Mouse (Mus musculus): ENCODE data around the gene Synpo2. TPM values are rescaled to one million over a fixed set of nuclear protein-coding genes. Genes with fewer than 3 reads are reported as not detected.

The Synpo2 gene
- total RNA-seq, 2 experiments from 2014 or later, result 2.2 to 3.0 TPM

DNA sequence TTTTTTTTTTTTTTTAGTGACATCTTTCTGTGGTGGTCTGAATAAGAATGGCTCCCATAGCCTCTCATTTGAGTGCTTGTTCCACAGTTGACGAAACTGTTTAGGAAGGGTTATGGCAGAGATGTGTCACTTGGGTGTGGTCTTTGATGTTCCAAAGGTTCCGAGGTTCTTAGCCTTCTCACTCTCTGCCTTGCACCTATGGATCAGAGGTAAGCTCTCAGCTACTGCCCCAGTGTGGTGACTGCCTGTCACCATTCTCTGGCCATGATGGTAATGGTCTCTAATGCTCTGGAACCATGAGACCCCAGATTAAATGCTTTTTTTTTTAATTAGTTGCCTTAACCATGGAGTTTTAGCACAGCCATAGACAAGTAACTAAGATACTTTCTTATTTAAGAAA, 134.2 kb downstream of the Synpo2 start:
- intact Hi-C loops (cut with DNase I), result loop anchor here (5.0 to 10.0 kb wide), 2 partner anchors 117 to 164 kb away; partner anchors contain the start of gene Usp53

DNA sequence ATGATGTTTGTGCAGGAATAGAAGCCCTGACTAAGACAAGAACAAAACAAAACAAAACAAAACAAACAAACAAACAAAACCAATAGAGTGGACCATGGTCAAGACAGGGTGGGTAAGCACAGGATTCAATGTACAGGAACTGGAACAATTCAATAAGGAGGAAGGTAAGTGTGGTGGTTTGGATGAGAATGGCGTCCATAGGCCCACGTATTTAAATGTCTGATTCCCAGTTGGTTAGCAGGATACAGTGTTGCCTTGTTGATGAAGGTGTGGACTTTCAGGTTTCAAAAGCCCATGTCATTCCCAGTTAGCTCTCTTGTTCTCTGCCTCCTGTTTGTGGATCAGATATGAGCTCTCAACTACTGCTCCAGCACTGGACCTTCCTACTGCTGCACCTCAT, 140.8 kb downstream of the Synpo2 start:
- no peak for DNase-seq
- intact Hi-C loops (cut with DNase I), result no loop called here

More for the DNA sequence above, 134.2 kb downstream of the Synpo2 start:
- no peak for DNase-seq

DNA sequence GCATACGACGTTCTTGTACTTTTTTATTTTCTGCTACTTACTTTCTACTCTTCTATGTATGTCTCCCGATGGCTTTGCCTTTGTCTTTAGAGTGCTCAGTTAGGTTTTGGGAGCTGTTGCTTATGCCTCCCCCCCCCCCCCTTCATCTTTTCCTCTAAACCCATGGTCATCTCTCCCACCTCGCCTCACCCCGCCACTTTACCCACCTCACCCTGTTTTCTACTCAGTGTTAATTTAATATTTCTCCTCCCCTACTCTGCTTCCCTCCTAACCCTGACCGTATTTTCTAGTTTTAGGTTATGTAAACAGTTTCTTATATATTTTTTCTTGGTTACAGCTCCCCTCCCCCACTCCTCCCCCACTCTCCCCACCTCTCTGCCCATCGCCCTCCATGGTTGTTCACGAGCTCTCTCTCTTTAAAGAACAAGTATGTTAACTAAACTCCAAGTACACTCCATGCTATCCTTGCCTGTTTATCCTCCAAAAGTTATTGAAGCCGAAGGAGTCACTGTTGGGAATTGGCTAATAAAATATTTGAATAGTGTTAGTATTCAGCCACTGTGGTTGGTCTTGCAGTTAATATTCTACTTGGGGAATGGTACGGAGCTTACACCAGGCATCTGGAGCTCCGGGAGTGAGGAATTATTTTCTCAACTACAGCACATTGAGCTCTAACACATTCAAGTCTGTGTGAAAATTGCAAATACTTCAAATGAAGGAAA, 142.1 kb downstream of the Synpo2 start:
- intact Hi-C loops (cut with DNase I), result no loop called here
- DNase-seq, result no peak

DNA sequence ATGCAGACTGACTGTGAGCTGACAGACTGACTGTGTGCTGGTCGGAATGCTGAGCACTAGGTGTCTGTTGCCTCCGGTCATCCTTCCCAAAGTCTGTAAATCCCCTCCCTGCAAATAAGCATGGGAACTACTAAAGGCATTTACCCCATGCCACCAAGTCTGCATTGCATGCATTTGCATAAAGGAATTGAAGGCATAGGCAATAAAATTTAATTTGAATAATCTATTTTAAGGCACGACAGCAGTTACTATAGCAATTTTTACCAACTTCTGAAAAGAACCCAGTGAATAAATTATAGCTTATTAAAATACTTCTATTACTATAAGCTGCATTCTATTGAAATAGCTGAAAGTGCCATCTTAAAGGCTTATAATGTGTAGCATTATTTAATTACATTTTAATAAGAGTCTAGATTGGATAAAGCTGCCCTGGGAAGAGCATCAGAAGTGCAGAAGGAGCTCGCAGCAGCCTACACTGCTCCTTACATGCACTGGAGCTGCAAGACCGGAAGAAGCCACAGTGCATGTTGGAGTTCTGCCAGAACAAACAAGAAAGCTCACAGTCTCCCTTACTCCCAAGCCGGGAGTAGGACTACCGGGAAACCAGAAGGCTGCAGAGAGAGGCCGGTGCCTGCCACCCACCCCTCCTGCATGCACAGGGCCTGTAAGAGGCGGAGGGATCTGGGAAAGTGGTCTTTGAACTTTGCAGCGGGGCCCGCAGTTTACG, 142.9 kb downstream of the Synpo2 start:
- no peak for DNase-seq
- intact Hi-C loops (cut with DNase I), result no loop called here

DNA sequence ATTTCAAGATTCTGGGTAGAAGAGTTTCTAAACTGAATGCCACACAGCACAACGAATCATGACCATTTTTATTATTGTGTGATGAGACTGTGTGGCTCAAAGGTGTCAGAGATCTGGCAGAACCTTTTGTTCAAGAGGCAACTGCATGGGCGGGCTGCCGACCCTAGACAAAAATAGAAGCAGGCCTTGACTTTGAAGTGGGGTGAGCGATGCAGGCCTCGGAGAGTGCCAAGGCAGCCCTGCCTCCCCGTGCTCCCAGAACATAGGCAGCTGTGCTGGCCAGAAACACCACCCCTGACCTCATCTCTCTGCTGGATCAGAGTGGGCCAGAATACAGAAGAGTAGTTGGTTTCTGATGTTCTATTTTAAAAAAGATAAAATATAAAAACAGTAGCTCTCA, 143.5 kb downstream of the Synpo2 start:
- peak; percentile 8 for DNase-seq
- intact Hi-C loops (cut with DNase I), result no loop called here

DNA sequence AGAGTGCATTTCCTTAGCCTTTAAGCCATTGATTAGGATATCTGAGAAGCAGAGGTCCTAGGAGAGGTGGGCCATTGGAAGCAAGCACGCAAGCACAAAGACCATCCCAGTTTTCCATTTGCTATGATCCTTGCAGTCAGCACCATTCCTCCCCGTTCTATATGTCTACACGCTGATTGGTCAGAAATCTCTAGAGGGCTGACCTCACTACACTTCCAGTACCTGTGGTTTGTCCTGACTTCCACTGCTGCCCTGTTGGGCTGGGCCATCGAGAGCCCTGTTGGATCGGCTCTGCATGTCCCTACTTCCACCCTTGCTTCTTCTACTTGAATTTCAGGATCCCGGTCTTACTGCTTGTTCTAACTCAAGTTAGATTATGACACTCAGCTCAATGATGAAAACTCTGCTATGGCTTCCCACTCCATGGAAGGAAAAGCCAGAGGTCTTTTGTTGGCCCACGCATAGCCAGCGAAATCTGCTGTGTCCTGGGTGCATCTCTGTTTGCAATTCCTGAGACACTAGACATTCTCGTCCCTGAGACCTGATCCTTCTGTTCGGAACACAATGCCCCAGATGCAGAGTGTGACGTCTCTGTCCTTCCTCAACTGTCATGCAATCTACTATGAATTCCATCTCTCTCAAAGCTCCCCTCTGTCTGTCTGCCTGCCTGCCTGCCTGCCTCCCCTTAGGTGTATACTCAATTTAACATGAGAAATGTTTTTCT, 146.5 kb downstream of the Synpo2 start:
- DNase-seq, result no peak
- intact Hi-C loops (cut with DNase I), result no loop called here

DNA sequence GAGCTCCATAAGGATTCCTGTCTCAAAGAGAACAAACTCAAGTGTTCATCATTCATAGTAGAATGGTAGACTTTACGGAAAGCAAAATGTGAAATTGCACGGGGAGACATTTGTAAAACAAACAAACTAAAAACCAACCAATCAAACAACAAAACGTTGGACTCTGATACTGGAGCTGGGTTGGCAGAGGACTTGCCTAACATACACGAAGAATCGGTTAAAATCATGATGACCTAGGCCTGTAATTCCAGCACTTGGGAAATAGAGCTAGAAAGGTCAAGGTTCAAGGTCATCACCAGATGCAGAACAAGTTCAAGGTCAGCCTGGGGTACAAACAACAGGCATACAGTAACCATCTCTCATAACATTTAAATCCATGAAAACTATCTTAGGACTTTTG, 147.7 kb downstream of the Synpo2 start:
- intact Hi-C loops (cut with DNase I), result no loop called here
- DNase-seq, result no peak

DNA sequence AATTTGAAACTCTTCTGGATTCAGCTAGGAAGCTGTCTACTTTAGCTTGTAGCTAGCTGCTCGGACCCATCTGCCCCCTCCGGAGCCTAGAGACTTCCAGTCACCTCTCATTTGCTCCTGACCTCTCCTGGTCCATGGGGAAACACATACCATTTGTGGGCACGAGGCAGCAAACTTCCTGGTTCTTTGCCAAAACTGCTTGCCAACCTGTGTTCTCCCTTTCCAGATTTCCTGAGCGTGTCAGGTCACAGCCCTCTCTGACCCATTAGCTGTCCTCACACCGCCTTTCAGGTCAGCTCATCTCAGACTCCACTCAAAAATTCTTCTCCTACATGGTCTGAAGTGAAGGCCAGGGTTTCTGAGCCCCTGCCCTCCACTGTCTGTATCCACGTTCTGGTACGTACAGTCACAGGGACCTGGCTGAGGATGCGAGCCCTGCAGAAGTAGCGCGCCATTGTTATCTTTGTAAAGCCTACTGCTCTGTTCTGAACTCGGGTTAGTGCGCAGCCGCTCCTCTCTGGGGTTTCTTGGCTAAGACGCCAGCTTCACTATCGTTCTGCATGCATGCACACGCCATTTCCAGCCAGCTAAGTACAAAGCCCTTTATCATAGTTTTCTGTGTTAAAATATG, 150.0 kb downstream of the Synpo2 start:
- intact Hi-C loops (cut with DNase I), result no loop called here
- peak; percentile 13 for DNase-seq

DNA sequence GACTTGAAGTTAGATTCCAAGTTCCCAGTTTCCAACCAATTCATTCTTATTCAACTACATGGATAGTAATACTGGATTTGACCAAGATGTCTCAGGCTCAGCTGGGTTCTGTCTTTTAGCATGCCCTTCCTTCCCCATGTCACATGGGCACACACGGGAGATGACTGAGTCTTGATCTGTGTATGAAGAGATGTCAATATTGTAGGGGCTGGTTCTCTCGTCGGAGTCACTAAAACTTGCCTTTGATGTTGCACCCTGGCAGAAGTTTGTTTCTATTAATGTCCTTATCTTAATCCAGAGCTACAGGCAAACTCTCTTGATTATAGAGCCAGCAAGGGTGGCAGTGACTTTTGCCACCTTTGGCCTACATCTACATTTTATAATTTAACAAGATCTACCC, 154.3 kb downstream of the Synpo2 start:
- DNase-seq, result no peak
- intact Hi-C loops (cut with DNase I), result no loop called here

DNA sequence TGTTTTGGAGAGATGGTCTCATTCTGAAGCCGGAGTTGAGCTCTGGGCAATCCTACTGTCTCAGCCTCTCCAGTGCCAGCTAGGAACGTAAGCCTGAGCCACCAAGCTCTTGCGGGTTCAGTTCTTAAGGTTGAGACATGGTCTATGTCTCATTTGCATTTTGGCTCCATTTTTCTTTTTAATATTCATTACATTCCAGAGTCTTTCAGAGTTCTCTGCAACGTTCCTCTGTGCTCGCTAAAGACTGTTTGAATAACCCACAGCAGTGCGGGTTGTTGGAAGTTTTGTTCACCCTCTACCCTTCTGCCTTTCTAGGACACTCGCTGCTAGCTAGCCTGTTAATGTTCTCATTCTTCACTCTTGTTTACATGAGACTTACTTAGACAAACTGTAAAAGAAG, 155.0 kb downstream of the Synpo2 start:
- DNase-seq, result no peak
- intact Hi-C loops (cut with DNase I), result no loop called here

DNA sequence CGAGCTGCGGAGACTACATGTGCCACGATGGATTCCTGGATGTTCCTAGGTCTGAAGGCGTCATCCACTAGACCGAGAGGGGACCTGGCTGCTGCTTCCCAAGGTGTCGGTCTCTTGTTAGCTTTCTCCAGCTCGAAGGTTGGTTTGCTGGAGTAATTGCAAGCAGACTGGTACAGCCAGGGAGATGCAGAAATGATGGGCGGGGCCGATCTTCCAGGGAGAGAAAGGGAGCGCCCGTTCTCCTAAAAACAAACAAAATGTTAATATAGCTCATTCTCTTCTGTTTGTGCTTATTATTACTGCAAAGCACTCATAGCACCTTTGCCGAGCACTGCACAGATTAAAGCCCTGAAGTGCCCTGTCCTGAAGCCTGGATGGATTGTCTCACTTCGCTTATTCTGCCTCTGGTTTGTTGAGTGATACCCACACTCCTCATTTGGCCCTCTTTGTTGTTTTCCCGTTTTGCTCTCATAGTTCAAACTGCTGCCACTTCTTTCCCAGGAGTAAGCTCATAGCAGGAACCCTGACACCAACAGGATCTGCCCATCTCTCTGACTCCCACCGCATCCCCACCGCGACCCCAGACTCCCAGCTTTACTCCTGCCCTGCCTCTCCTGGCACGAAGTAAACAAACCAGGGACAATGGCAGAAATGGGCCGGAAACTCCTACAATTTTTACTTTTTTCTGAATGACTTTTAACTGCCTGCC, 155.8 kb downstream of the Synpo2 start:
- intact Hi-C loops (cut with DNase I), result no loop called here

DNA sequence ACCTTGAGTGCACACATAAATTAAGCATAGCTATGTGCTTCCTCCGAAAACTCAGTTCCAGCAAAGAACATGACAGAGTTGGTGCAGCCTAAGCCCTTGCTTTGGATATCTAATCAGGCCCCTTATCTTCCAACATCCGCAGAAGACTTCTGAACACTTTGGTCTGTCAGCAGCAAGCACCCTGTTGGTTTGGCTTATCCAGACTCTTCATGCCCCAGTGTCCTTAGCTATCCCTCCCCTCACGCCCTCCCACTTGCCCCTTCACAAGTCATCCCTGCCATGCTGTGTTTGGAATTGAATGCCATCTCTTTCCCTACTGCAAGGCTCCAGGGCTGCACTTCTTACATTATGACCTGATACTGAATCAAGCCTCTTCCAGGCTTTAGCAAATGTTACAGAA, 160.2 kb downstream of the Synpo2 start:
- intact Hi-C loops (cut with DNase I), result no loop called here

More for the DNA sequence above, 155.8 kb downstream of the Synpo2 start:
- DNase-seq, result no peak

DNA sequence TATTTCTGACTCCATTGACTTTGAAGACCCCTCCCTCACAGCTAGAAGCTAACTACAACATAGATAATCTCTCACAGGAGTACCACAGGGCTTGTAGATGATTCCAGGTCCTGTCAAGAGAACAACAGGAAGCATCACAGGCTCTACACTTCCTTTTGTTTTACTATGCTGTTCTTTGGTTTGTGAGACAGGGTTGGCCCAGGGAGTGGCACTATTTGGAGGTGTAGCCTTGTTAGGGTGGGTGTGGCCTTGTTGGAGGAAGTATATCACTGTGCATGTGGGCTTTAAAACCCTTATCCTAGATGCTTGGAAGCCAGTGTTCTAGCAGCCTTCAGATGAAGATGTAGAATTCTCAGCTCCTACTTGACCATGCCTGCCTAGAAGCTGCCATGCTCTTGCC, 160.9 kb downstream of the Synpo2 start:
- no peak for DNase-seq
- intact Hi-C loops (cut with DNase I), result no loop called here

More for the DNA sequence above, 160.2 kb downstream of the Synpo2 start:
- DNase-seq, result no peak

DNA sequence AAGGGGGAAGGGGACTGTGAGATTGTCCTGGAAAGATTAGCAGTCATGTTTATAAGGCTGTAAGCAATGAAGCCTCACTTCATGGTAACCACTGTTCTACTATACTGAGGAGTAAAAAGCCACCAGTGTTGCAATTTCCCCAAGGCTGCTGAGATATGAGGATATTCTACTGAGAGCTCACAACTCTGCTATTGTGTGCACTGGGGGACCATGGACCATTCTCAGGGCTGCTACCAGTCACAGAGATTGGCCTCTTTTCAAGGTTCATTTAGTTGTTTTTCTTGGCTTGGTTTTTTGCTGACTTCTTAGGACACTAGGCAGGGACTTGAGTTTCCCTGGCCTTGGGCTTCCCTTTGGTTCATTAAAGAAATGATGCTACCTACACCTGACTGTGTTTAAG, 162.6 kb downstream of the Synpo2 start:
- no peak for DNase-seq
- intact Hi-C loops (cut with DNase I), result no loop called here

DNA sequence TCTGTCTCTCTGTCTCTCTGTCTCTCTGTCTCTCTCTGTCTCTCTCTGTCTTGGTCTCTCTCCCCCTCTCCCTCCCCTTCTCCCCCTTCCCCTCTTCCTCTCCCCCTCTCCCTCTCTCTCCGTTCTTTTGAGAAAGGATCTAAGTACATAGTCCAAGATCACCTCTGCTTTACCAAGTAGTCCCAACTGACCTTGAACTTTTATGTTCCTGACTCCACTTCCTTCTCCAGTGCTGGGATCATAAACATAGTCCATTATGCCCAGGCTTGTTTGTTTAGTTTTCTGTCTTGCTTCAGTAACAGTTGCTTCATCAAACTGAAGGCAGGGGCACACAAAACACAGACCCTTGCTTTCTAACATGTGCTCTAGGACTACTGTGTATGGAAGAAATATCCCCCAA, 163.5 kb downstream of the Synpo2 start:
- intact Hi-C loops (cut with DNase I), result no loop called here
- no peak for DNase-seq

DNA sequence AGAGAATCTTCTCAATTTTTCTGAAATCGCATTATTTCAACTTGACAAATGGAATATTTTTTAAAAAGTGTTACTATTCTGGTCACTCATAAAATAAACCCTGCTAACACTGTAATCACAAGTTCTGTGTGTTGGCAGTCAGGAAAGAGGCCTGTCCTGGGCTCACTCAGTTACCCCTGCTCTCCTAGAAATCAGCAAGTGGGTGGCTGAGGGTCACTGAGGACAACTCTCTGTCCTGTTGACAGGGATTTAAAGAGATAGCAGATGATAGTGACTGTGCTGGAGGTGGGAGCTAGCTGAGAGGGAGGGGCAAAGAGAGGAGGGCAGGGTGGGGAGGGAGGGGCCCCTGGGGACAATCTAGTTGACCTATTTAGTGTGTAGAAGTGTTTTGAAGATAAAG, 165.0 kb downstream of the Synpo2 start:
- DNase-seq, result no peak
- intact Hi-C loops (cut with DNase I), result no loop called here

DNA sequence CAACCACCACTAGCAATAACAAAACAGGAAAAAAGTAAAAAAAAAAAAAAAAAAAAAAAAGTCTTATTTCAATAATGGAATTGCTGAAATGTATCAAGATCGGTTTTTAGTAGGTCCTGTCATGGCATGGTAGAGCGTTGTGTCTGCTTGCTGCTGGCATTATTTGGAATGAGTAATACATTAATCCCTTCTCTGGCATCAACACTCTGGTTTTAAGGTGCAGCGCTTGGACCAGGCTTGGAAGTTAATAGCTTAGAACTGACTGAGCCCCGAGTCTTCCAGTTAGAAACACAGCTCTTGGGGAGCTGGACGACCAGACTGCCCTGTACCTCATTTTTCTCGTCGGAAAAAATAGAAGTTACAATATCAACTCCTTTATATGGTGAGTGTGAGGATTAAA, 169.1 kb downstream of the Synpo2 start:
- no peak for DNase-seq
- intact Hi-C loops (cut with DNase I), result no loop called here

DNA sequence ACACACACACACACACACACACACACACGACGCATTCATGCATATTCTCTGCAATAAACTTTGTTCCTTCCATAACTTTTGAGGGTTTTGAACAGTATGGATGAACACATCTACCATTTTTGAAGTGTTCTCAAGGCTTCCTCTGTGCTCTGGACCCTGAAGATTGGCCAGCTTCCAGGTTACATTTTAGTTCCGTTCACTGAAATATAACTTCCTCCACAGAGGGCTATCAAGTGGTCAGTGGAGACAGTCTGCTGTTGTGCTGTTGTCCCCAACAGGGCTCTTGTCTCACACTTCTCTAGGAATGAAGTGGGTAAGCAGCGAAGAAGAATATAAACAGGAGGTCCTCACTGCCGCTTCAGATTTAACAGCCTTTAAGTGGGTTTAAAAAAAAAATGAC, 170.5 kb downstream of the Synpo2 start:
- intact Hi-C loops (cut with DNase I), result no loop called here
- DNase-seq, result no peak

DNA sequence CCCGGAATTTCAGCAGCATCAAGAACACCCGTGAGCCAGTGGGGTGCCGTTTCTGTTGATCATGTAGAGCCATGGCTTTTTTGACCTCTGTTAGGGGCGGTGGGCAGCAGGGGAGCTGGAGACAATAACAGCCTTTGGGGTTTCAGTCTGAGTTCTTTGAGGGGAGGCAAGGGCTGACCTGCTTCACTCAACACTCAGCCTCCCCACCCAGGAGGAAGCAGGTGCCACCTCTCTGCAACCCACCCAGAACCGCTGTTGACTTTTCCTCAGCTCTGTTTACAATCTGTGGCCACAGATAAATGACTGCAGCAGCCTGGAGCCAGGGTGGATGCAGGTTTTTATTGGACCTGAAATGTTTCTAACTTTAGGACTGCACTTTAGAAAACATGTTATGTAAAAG, 171.8 kb downstream of the Synpo2 start:
- intact Hi-C loops (cut with DNase I), result no loop called here
- no peak for DNase-seq

DNA sequence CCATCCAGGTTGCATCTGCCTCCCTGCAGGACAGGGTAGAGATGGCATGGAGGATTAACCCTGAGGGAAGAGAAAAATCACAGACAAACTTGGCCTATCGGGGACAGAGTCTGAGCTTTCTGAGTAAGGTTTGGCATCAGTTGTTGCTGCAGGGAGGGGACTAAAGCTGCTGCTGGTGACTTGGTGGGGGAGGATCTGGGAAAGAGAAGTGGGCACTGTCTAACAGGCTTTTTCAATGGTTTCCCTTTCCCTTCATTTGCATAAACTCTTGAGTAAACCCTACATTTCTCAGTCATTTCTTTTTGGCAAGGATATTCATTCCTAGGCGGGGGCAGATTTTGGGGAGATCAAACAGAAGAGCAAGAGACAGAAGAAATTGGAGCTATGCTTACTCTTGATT, 174.0 kb downstream of the Synpo2 start:
- DNase-seq, result no peak

DNA sequence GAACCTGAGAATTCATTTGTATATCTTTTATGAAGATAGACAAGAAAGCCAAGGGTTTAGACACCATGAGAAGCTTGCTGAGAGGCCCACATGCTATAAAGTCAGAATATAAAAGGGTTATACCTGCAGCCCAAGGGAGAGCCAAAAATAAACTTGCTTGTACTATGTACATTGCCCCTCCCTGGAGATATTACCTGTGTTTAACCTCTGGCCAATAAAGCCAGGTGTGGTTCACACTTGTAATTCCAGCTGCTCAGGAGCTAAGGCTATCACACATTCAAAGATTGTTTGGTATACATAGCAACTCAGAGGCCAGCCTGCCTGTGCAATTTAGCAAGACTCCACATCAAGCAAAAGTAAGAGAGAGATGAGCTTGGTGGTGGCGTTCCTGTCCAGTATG, 177.1 kb downstream of the Synpo2 start:
- intact Hi-C loops (cut with DNase I), result no loop called here
- DNase-seq, result no peak

More for the DNA sequence above, 174.0 kb downstream of the Synpo2 start:
- intact Hi-C loops (cut with DNase I), result no loop called here
